Mouse (Mus musculus): Measurements from ENCODE around the gene Dync1i1.

The Dync1i1 gene

DNA sequence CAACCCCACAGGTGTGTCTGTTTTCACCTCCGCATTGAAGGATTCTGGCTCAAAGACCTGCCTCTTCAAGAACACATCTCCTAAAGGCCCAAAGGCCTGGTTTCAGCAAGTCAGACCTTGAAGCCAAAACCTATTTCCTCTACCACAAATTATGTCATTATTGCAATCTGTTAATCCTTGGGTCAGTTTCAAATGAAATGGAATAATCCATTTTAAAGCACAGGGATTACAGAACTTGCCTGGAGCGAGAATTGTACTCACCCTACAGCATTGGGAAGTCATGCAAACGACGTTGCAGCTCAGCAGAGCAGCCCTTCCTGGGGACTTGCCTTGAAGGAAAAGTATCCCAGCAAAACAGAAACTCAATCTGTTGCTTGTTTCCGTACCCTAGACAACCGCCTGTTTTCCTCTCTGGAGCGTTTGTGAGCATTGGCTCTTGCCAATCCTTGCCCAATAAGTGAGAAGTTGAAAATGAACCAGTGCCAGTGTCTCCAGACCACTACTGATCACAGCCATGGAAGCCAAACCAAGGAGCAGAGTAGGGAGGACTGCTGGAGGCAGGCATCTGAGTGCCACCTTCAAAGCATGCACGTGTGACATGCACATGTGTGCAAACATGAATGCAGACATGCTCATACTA lies 241.5 kb downstream of the Dync1i1 start:
- no peak for DNase-seq (ENCODE audit: low spot score in 2 of 2)

DNA sequence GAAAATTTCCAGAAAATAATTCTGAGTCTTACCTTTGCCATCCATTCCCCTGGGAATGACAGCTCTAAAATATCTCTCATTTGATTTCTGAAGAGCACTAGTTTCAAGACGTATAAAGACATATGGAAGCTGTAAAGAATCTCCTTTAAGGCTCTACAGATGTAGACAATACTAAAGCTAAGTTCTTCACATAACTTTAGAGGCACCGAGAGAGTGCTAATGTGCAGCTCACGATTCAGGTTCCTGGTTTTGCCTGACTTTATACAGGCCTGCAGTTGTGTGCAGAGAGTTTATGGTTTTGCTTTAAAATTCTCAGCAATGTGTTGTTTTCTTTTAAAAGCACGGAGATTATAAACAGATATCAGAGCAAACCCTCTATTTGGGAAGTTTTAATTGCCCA lies 242.1 kb downstream of the Dync1i1 start:
- DNase-seq (ENCODE audit: low spot score in 2 of 2), result no peak

DNA sequence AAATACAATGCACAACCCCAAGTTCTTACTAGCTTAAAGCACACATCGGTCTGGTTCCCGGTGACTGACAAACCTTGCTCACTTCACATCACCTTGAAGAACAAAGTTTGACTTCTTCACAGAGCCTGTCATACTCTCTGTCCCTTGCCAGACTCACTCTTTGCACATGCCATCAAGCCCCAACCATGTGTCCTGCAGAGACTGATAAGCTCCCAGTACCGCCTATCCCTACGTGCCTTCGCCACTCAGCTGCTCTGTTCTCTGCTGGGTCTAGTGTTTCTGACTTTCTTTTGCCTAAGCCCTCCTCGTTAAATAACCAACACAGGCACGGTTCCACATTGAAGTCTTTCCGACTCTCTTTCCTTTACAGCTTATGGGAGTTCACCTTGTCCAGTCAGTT lies 244.2 kb downstream of the Dync1i1 start:
- no peak for DNase-seq (ENCODE audit: low spot score in 2 of 2)

DNA sequence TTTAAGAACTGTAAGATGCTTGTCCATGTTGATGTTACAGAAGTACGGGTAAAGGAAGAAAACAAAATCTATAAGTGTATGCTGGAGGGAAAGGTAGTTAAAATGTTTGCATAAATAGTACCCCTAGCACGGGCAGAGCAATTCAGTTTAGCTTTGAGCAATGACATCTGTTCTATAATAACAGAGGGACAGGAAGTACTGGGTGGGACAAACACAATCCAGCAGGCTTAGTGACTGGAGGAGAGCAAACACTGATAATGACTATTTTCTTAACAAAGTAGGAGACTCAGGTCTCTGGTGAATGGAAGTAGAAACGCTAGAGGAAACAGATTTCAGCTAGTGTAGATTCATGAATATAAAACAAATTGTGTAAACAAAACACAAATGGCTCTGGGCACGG lies 250.8 kb downstream of the Dync1i1 start:
- DNase-seq (ENCODE audit: low spot score in 2 of 2), result no peak

DNA sequence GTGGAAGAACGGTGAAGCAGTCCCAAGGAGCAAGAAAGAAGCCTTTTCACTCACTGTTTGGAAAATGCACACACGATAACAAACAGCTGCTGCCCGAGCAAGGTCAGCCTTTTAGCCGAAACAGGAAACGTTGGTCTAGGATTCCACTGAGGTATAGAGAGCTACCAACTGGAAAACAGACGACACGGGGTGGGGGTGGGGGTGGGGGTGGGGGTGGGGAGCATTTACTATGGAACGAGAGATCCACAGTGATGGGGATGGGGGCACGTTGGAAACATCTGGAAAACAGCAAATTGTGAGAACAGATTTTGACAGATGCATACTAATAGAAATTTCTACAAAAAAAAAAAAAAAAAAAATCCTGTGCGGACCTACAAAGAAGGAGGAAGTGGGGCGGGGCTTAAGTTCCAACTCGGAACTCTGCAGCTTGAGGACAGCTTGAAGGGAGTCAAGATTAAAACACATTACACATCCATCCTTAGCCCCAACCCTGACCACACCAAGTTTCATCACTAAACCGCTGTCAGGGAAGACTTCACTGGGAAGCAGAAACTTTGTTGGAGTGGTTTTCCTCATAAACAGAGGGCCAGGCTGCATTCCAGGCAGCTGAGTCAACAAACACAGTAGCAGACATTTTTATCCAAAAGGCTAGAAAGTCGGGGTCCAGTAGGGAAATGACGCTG lies 251.9 kb downstream of the Dync1i1 start:
- DNase-seq (ENCODE audit: low spot score in 2 of 2), result no peak

DNA sequence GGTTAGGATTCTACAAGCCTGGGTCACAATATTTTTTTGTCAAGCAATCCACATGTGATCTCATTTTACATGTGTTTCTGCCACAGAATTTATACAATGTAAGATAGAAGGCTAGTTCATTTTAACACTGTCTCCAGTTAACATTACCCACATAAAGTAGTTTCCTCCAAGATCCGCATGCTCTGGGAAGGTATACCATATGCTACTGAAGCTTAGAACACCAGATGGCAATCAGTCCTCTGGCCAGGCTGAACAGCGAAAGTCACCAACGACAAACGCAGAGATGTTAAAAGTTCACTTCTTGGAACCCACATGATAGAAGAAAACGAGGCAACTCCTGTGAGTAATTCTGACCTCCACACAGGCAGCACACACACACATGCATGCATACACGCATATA lies 265.8 kb downstream of the Dync1i1 start:
- no peak for DNase-seq (ENCODE audit: low spot score in 2 of 2)

DNA sequence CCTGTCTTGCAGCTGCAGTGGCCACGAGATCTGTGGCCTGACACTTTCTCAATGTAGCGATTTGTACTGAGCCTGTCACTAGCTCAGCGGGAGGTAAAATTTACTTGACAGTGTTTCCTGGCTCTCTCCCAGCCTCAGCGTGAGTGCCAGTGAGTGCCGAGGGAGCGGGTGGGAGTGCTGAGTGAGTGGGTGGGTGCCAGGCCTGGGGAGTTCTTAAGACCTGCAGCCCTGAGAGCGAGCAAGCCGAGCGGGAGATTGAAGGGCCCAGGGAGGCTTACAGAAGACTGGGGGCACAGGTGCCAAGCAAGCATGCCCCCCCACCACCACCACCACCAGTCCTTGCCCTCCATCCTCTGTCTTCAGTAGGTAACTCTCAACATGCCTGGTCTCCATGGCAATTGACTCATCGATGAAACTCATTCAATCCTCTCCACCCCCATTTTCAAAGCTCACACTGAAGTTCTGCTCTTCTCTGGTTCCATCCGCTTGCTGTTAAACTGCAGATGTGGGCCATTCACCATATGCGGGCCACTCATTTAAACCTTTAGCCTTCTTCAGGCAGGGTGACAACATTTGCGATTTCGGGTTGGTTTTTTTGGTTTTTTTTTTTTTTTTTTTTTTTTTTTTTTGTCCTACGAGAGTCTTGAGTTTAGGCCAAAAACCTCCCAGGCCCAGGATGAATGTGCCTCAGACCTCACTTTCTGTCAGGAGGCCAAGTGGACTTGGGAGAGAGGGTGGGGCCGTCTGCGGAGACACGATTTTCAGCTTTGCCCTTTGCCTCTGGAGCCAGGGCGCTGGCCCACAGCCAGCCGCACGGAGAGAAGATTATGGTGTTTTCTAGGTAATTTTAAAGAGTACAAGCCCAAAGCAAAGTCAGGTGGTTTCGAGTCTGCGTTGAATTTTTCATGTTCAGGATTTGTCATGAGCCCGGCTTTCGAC lies 266.6 kb downstream of the Dync1i1 start:
- DNase-seq (ENCODE audit: low spot score in 2 of 2), result peak; percentile 77 to 82

DNA sequence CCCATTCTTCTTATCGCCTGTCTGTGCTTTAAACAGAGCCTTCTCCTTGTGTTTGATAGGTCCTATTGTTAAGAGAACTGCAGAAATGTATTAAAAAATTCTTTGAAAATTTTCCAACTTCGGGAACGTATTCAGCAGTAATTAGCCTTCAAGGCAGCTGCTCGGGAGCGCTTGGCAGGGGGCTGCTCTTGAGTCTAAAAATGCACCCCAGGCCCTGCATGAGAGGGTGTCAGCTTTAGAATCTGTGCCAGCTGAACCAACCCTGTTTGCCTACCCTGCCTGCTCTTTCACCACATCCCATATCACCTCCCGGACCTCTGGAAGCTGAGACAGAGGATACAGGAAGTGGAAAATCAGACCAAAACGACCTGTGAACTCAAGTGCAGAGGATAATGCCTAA lies 267.6 kb downstream of the Dync1i1 start:
- DNase-seq (ENCODE audit: low spot score in 2 of 2), result peak; percentile 50 to 56

DNA sequence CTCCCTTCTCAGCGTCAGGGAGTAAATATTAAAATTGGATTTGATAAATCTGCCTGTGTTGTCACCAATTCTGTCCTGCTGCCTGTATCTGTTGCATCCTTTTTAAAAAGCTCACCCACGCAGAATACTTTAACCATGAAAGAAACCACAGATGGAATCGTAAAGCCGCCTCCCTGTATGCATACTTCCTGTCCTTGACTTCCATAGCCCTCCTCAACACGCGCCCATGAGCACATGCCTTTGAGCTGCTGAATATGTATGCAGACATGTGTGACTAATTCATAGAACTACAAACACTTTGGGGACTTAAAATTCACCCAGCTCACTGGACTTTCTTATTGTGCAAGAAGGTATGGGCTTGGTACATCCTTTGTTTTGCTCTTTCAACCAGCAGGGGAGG lies 272.1 kb downstream of the Dync1i1 start:
- DNase-seq (ENCODE audit: low spot score in 2 of 2), result no peak

DNA sequence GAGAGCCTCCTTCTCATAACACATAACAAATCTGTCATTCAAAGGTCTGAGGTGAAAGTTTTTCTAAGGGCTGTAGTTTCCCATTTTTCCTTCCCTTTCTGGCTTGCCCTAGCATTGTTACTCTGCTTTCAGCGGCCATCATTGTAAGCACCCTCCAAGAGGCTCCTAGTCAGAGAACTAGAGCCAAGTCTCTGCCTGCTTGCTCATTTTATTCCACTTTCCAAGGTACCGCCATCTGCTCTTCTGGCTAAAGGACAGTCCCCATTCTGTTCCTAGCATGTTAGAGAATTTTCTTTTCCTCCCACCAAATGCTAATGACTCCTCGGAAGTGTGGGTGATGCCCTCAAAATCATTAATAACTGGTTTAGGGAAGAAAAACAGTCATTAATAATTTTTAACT lies 276.6 kb downstream of the Dync1i1 start:
- no peak for DNase-seq (ENCODE audit: low spot score in 2 of 2)

DNA sequence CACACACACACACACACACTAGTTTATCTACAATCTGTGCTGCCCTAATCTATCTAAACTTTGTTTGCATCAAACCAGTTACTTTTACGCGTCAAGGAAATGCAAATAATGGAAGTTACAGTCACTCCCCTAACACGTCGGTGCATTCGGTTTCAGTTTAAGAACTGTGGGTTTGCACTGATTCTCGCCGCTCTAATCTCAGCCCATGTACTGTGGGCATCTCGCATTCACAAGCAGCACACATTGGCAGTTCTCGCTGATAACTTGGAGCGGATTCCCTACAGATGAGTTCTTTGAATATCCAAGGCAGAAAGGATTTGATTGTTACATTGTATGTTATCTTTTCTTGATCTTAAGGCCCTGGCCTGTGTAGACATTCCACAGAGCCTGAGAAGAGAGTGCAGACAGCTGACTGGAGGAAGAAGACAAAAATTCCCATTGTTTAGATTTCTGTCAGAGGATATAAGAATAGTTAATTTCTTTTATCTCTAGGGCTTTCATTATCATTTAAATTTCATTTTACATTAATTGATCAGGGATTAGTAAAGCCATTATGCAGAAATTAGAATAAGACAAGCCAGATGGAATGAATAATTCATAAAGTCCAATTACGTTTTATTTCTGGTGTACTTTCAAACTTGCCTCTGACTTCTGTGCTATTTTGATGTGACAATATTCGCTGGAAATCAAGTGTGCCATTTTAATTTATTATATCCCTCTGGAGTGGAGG lies 279.5 kb downstream of the Dync1i1 start:
- DNase-seq (ENCODE audit: low spot score in 2 of 2), result no peak

DNA sequence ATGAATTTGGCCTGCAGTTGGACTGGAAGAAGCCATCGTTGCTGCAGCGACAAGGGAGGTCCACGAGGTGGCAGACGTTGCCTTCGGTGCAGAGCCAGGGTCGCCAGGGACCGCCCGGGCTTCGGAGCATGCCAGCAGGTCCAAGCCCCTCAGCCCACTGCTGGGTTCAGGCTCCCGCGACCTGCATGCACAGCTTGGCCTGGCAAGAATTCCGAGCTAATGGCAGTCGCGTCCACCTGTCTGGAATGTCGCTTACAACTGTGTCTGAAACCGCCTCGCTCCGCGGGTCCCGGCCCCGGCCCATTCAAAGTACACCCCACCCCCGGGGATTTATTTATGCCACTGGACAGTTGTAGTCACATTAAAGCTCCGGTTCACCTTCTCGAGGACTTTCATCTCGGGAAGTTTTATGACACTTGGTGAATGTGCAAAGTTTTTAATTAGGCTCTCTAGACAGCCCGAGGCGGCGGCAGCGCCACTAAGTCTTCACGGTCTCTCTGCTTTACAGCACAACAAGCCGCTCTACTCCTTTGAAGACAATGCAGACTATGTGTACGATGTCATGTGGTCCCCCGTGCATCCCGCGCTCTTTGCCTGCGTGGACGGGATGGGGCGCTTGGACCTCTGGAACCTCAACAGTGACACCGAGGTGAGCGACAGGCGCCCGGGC lies 280.5 kb downstream of the Dync1i1 start:
- DNase-seq (ENCODE audit: low spot score in 2 of 2), result peak; percentile 84 to 90

DNA sequence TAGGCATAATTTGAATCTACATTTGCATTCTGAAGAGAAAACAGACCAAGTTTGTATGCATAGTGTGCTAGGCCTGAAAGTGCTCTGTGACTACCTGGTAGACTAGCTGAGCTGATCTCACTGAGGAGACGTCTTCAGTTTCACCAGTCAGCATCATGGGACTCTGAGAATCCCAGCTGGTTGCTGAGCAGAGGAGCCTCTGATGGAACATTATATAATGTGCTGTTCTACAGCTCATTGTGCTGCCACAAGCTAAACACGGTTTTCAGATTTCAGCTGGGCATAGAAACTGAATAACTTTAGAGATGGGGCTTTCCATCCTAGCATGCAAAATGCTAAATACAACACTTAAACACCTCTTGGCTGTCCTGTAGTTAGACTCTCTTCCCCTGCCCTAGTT lies 285.9 kb downstream of the Dync1i1 start:
- no peak for DNase-seq (ENCODE audit: low spot score in 2 of 2)

DNA sequence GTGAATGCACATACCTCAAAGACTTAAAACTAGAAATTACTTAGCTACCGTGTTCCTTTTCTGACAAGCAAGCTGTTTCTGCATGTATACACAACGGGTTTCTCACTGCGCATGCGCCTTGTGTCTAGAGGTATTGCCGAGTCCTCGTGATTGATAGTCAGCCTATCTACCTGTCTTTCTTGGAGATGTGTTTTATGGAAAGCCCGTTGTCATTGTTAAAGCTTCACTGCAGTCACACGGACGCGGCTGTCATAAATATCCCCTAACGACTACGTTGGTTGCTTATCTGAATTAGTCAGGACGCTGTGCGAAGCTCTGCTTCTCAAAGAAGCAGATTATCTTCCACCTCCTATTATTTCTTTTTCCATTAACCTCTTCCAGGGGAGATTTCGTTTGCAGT lies 290.2 kb downstream of the Dync1i1 start:
- DNase-seq (ENCODE audit: low spot score in 2 of 2), result peak; percentile 46 to 51

DNA sequence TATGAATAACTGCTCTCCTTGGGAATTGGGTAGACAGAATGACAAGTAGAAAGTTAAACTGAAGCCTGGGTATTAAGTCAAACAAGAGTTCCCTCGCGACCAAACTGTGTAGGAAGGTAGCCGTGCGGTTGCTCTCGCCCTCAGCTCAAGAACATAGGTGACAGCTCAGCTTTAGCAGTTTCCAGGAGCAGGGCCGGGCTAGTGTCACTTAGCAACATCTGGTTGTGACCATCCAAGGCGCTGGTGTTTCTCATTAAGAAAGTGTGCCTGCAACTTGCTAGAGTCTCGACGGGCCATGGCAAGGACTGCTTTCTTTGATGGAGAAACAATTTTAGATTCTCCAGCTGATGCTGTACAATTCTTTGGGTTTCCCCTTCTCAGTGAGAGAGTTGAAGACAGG lies 291.5 kb downstream of the Dync1i1 start:
- DNase-seq (ENCODE audit: low spot score in 2 of 2), result no peak

DNA sequence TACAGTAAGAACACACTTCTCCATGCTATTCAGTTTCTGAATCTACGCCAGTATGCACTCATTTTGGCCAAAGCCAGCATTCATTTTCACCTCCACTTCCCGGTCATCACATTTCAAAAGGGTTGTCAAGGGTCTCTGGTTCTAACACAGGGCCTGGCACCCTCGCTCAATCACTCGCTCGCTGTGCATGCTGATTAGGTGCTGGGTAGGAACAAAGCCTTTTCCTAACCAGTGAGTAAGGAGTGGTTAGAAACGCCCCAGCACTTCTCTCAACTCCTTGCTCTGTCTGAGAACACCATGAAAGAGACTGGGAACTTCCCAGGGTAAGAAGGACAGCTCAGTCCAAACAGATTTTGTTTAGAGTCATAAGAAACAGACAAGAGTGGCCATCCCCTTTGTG lies 298.5 kb downstream of the Dync1i1 start:
- DNase-seq (ENCODE audit: low spot score in 2 of 2), result no peak

DNA sequence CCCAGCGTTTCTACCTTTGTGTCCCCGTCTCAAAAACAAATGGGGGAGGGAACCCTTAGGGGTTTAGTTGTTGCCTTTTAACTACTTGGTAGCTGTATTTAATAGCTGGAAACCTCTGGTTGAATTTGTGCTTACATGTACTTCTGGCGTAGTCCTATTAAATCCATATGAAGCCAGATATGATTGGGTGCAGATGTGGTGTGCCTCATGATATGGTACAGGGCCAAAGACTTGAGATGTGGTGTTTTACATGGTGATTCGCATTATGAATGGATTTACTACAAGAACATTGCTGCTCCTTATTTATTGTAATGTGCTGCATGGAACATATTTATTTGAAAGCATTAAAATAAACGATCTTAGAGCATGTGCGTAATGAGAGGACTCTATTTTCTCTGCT lies 302.2 kb downstream of the Dync1i1 start:
- no peak for DNase-seq (ENCODE audit: low spot score in 2 of 2)

DNA sequence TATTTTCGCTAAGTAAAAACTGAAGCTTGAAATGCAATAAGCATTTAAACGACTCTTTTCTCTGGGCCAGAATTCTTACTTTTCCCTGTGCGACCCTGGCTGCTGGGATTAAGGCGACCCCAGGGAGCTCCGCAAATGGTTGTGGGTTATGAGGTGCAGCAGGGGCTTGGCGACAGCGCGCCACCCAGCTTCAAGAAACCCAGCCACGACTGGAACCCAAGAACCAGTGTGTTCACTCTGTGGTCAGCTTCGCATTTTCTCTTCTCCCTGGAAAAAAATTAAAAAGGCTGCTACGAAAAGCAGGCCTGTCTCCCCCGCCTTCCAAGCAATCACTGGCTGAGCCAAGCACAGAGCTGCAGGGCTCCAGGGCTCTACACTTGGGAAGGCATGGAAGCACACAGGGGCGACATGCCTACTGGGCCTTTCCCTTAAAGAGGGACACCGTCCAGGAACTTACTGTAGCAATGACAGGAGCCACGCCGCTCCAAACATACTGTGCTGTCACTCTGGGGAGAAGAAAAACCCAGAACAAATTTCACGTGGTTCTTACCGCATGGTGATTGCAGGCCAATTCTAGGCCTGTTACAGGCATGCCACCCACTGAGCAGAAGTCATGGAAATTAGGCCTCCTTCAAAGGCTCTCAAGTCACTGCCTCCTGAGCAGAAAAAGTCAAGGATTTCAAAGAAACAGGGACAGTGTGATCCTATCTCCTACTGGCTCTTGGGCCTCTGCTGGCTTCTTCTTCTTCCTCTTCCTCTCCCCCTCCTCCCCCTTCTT lies 313.5 kb downstream of the Dync1i1 start:
- no peak for DNase-seq (ENCODE audit: low spot score in 2 of 2)

DNA sequence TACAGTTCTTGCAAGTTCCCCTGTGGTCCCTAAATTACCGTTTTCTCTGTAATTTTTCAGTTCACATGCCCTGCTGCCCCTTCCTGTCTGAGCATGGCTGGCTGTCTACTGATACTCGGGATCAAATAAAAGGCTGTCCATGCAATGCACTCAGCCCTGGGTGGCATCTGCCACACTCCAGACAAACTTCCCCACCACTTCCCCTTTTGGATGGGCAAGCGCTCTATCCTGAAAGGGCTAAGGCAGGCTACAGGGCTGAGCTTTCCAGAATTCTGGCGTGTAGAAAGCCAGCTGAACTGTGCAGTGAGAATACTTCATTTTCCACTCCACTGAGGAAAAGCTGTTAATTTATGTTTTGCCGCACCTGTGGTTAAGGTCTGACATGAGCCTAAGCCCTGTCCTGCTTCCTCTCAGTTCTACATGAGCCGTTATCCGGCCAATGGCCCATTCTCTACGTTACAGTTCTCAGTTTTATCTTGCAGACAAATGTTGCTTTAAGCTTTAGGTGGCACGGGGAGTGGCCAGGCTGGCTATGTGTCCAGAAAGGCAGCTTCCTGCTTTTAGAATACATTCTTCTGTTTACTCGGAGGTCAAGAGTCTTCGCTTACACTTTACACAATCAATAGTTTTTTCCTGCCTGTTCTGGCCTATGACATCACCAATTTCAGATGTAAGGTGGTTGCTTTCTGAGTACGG lies 321.4 kb downstream of the Dync1i1 start:
- no peak for DNase-seq (ENCODE audit: low spot score in 2 of 2)

DNA sequence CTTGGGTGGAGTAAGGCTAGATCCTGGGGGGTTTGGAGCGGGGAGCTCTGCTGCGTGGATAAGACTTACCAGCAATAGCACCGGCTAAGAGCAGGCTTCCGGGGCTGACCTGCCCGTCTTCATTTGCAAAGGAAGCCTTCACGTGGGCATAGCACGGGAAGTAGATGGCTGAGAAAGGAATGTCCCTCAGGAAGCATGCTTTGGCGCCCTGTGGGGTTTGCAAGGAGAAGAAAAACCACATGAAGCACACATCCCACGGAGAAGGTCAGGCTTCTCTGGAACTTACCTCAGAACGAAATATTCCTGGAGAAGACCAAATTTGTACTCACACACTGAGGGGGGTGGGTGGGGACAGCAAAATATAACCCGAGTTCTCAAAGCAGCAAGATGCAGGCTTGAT lies 327.3 kb downstream of the Dync1i1 start:
- no peak for DNase-seq (ENCODE audit: low spot score in 2 of 2)

All from right cerebral cortex, postnatal 10 days (tissue).